Mouse (Mus musculus) stomach, postnatal 0 days (tissue): Measurements from ENCODE around the gene Ahr. TPM values are rescaled to one million over a fixed set of nuclear protein-coding genes. Genes with fewer than 3 reads are reported as not detected.

Experiments used
- ATAC-seq: fragments of 200-750 bp; cut with Nextera tagmentation; 2 replicates; pipeline ENCODE4 v1.8.0; 2017; ENCODE audit not compliant: low FRiP score, low TSS enrichment
- DNase-seq: peaks from one replicate; pipeline ENCODE4 v3.0.0-alpha.2; 2016; ENCODE audit warnings: low spot score
- H3K27ac ChIP-seq: fragments of 300-500 bp; sonication (generic); replicated peaks from 2 replicates; pipeline ENCODE4 v1.5.1; 2014; ENCODE audit warnings: mild to moderate bottlenecking, control low read depth
- H3K27me3 ChIP-seq: fragments of 300-500 bp; sonication (generic); 2 replicates; pipeline ENCODE4 v1.6.1; 2014; ENCODE audit warnings: low read length; ENCODE audit not compliant: control insufficient read depth, insufficient read depth
- H3K36me3 ChIP-seq: fragments of 300-500 bp; sonication (generic); 2 replicates; pipeline ENCODE4 v1.6.1; 2014; ENCODE audit warnings: low read length, mixed read lengths; ENCODE audit not compliant: control insufficient read depth, insufficient read depth
- H3K4me1 ChIP-seq: fragments of 300-500 bp; sonication (generic); replicated peaks from 2 replicates; pipeline ENCODE4 v1.6.1; 2014; ENCODE audit warnings: antibody characterized with exemption; ENCODE audit not compliant: control insufficient read depth, insufficient read depth
- H3K4me2 ChIP-seq: fragments of 300-500 bp; sonication (generic); replicated peaks from 2 replicates; pipeline ENCODE4 v1.6.1; 2014; ENCODE audit warnings: low read depth, mild to moderate bottlenecking, control low read depth, moderate library complexity
- H3K4me3 ChIP-seq: fragments of 300-500 bp; sonication (generic); 2 replicates; pipeline ENCODE4 v1.5.1; 2014; ENCODE audit warnings: low read depth, low read length, control low read depth
- H3K9ac ChIP-seq: fragments of 300-500 bp; sonication (generic); 2 replicates; pipeline ENCODE4 v1.6.1; 2014; ENCODE audit warnings: mild to moderate bottlenecking, low read length, control low read depth, mixed read lengths
- H3K9me3 ChIP-seq: fragments of 300-500 bp; sonication (generic); 2 replicates; pipeline ENCODE4 v1.6.1; 2016; ENCODE audit warnings: low read length; ENCODE audit not compliant: control insufficient read depth
- CTCF ChIP-seq: IDR thresholded peaks from 2 replicates; pipeline ENCODE4 v1.5.1; 2016; ENCODE audit warnings: antibody characterized with exemption, low read depth, mild to moderate bottlenecking, moderate library complexity
- EP300 ChIP-seq: optimal IDR thresholded peaks from 2 replicates; pipeline ENCODE3; 2016; ENCODE audit warnings: antibody characterized with exemption
- WGBS: fragments of 180-500 bp; shearing (Covaris S2); extraction: QIAGEN DNeasy Blood & Tissue Kit; methylation state at CpG from one replicate; pipeline ENCODE4 v1.1.7; 2014; 5-methylcytosine and 5-hydroxymethylcytosine counted together
- polyA plus RNA-seq: library from polyadenylated mRNA; unstranded; fragments of >200 nt; fragmentation: Nextera tagmentation; extraction: Ambion mirVana; gene quantifications from 2 replicates; pipeline ENCODE4 v1.2.1, GENCODE M21; 2015

Ahr gene
- polyA plus RNA-seq, 1 experiment from 2014 or later: 8.2 TPM

GRCm38 (mm10) chr12:35555925-35556324, 21.1 kb upstream of the Ahr start:
- Histone ChIP-seq H3K4me2 (no peak overlapping the region), H3K27ac (no peak overlapping the region), H3K36me3 (no peaks in the 10 kb centered on the region), H3K9me3 (no peaks in the 10 kb centered on the region), H3K27me3 (no peaks in the 10 kb centered on the region), H3K9ac (no peak overlapping the region), H3K4me3 (no peak overlapping the region), H3K4me1 (no peaks in the 10 kb centered on the region)
- ATAC-seq: no peak
- DNase-seq: no peak
- 60% methylated on average over 6 of the region's 6 CpGs for WGBS
- no peak for TF ChIP-seq EP300
- no peak for TF ChIP-seq CTCF

- Histone ChIP-seq H3K9ac (no peak overlapping the region), H3K4me2 (no peak overlapping the region), H3K9me3 (no peaks in the 10 kb centered on the region), H3K4me1 (no peaks in the 10 kb centered on the region), H3K4me3 (no peak overlapping the region), H3K27ac (no peak overlapping the region), H3K36me3 (no peaks in the 10 kb centered on the region), H3K27me3 (no peaks in the 10 kb centered on the region)
- 59% methylated on average over 4 of the region's 4 CpGs for WGBS
- TF ChIP-seq EP300 (no peak), CTCF (no peak)
- ATAC-seq: no peak
- no peak for DNase-seq
Observed at GRCm38 (mm10) chr12:35554309-35554708, 19.5 kb upstream of the Ahr start.

- DNase-seq: no peak
- WGBS: 58% methylated on average over 3 of the region's 3 CpGs
Observed at GRCm38 (mm10) chr12:35553174-35553573, 18.3 kb upstream of the Ahr start.

GRCm38 (mm10) chr12:35550299-35550698, 15.5 kb upstream of the Ahr start:
- Histone ChIP-seq H3K9ac (no peak overlapping the region), H3K4me1 (no peaks in the 10 kb centered on the region), H3K9me3 (no peaks in the 10 kb centered on the region), H3K36me3 (no peaks in the 10 kb centered on the region), H3K4me2 (no peak overlapping the region), H3K27ac (no peak overlapping the region), H3K4me3 (no peak overlapping the region), H3K27me3 (no peaks in the 10 kb centered on the region)
- no peak for ATAC-seq
- no peak for TF ChIP-seq EP300
- TF ChIP-seq CTCF: no peak
- DNase-seq: no peak

More at GRCm38 (mm10) chr12:35553174-35553573, 18.3 kb upstream of the Ahr start:
- no peak for ATAC-seq
- no peak overlapping the region for H3K4me2 ChIP-seq
- H3K9me3 ChIP-seq: no peaks in the 10 kb centered on the region
- H3K4me1 ChIP-seq: no peaks in the 10 kb centered on the region
- no peak overlapping the region for H3K4me3 ChIP-seq
- no peak overlapping the region for H3K9ac ChIP-seq
- no peaks in the 10 kb centered on the region for H3K36me3 ChIP-seq
- H3K27me3 ChIP-seq: no peaks in the 10 kb centered on the region
- TF ChIP-seq CTCF: no peak
- no peak for TF ChIP-seq EP300
- H3K27ac ChIP-seq: no peak overlapping the region

- Histone ChIP-seq H3K27ac (no peak overlapping the region), H3K36me3 (no peaks in the 10 kb centered on the region), H3K4me1 (no peaks in the 10 kb centered on the region; the same call in 1 of the 2 replicates), H3K9me3 (no peaks in the 10 kb centered on the region), H3K27me3 (no peaks in the 10 kb centered on the region), H3K4me2 (no peak overlapping the region), H3K9ac (no peak overlapping the region), H3K4me3 (no peak overlapping the region)
- TF ChIP-seq CTCF (no peak), EP300 (no peak)
- no peak for ATAC-seq
- WGBS: 39% methylated on average over 3 of the region's 3 CpGs
- DNase-seq: no peak
Observed at GRCm38 (mm10) chr12:35542836-35543235, 8.0 kb upstream of the Ahr start.

DNA sequence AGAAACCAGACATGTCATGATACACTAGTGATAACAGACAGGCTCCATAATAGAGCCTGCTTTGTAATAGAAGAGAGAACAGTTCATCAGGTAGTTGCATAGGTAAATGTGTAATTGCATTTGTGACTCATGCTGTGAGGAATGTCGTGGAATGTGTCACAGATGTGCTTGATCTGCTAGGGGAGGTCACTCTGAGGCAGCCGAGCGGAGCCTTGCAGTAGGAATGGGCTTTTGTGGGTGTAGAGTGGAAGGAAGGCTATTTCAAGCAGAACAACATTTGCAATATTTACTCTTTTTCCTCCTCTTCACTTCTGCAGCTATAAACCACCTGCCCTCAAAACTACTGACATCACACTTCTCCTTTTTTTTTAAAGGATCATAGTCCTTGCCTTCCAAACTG, 4.0 kb upstream of the Ahr start:
- no peaks in the 10 kb centered on the region; the same call in 1 of the 2 replicates for H3K4me1 ChIP-seq
- H3K36me3 ChIP-seq: no peaks in the 10 kb centered on the region
- TF ChIP-seq CTCF: no peak
- no peak for TF ChIP-seq EP300
- no peak overlapping the region for H3K4me2 ChIP-seq
- DNase-seq (no peak), ATAC-seq (no peak)
- H3K27ac ChIP-seq: no peak overlapping the region
- H3K4me3 ChIP-seq: no peak overlapping the region
- H3K9me3 ChIP-seq: no peaks in the 10 kb centered on the region
- no peak overlapping the region for H3K9ac ChIP-seq
- H3K27me3 ChIP-seq: no peaks in the 10 kb centered on the region
- 42% methylated on average over 3 of the region's 3 CpGs for WGBS
